Mouse (Mus musculus) skeletal muscle tissue, adult 2 months (tissue): ENCODE measurements around the gene Plcg2.

Experiments
- DNase-seq: peaks from one replicate; pipeline ENCODE4 v3.0.0-alpha.2; 2012; ENCODE audit warnings: low read depth, low spot score

Plcg2 gene

DNA sequence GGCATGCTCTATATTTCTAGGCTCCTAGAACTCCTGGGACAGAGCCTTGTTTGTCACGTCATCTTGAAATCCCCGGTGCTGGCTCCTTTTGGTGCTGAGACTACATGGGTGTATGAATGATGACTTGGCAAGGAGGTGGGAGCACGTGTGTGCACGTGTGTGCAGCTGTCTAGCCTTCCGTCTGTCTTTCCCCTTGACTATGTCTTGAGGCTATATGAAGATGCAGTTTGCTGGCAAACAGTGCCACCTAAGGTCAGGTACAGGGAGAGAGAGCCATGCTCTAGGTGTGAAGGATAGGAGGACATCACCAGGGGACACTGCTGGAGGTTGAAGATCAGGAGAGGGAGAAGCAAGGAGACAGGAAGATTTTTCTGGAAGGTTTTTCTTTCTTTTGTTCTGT is 49.9 kb downstream of the Plcg2 start:
- no peak for DNase-seq

DNA sequence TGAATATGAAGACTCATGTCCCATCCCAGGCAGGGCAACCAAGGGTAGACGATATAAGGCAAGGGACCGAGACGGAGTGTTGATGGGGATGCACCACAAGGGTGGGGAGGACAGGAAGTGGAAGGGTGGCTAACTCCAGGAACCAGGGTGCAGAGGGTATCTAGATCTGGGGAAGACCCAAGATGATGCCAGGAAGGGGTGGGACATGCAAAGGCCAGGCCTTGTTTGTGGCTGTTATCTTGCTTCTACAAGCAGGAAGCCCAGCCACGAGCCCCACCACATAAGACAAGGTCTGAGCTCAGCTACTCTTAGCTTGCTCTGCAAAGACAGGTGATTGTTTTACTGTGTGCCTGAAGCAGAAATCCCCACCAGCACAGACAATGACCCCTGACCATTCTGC is 50.4 kb downstream of the Plcg2 start:
- peak; percentile 13 for DNase-seq

DNA sequence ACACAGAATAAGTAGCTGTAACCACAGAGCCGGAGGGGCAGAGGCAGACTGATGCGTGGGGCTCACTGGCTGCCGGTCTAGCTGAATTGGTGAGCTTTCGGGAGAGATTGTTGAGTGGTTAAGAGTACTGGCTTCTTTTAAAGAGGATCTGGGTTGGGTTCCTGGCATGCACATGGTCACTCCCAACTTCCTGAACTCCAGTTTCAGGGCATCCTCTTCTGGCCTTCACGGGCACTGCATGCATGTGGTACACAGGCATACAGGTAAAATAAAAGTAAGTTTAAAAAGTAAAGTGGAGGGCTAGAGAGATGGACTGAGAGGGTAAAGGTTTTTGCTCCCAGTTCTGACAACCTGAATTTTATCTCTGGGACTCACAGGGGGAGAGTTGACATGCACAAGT is 52.4 kb downstream of the Plcg2 start:
- no peak for DNase-seq

DNA sequence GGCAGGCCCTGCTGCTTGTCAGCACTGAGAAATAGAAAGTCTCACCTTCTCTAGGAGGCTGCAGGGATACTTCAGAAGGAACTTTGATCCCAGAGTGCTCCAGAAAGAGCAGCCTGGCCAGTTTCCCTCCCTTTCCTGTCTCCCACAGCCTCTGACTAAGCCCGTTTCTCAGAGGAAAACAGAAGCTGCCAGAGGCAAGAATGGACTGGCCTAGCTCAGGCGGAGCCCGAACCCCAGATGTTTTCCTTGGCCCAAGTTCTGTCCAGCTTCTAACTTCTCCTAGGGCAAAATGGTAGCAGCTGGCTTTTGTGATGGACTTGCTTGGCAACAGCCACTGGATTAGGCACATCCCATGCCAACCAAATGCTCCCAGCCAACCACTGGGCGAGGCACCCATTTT is 62.9 kb downstream of the Plcg2 start:
- DNase-seq, result no peak

DNA sequence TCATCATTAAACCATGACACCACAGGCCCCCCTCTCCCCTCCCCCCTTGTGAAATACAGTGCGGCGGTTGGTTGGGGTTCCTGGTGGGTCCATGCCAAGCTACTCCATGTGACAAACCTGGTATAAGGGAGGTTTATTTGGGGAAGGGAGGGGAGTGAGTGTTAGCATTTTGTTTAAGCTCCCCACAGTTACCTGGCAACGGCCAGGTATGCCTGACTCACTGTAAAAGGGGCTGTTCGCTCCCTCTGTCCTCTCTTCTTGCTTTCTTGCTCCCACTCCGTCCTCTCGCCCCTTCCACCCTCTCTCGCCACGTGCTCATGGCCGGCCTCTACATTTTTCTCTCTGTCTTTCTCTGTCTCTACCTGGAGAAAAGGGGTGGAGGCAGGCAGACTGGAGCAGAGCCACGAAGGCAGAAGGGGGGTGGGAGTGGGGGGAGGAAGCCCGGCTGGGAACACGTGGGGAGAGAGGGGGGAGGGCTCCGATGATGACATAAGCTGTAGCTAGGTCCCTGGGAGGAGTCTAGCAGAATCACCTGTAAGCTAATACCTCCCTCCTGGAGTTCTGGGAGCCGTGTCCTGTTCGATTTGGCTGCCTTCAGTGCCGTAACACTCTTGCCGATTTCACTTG is 63.8 kb downstream of the Plcg2 start:
- no peak for DNase-seq

DNA sequence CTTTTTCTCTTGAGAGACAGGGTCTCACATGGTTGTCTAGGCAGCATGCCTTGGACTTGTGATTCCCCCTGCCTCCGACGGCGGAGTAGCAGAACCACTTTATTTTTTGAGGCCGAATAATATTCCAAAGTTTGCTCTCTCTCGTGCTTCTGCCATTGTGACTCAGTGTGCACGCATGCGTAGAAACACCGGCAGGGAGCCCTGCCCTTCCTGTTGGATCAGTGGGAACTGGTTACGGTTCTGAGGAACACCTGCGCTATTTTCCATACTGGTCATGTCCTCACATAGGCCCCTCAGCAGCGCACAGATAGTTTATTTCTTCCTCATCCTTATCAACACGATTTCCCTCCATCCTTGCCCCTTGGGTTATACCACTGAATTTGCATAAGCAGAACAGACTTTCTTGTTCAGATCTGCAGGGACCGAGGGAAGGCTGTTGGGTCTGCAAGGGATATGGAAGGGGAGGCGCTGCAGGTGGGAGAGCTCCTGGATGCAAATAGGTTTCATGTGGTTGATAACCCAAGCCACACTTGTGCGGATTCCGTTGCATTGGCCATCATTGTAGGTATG is 64.4 kb downstream of the Plcg2 start:
- DNase-seq, result no peak

DNA sequence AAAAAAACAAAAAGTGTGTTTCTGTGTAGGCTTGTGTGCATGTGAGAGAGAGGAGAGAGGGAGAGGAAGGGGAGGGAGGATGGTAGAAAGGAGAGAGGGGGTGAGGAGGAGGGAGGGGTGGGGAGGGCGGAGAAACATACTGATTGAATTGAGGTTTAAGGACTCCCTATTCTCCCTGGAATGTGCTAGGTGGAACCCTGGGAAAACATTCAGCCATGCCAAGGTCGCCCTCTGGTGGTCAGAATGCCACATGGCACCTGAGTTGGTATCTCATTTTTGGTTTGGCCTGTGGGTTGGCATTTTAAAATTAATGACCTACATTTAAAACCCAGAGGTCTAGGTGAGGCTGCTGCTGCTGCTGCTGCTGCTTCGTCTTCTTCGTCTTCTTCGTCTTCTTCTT is 71.3 kb downstream of the Plcg2 start:
- DNase-seq, result no peak

DNA sequence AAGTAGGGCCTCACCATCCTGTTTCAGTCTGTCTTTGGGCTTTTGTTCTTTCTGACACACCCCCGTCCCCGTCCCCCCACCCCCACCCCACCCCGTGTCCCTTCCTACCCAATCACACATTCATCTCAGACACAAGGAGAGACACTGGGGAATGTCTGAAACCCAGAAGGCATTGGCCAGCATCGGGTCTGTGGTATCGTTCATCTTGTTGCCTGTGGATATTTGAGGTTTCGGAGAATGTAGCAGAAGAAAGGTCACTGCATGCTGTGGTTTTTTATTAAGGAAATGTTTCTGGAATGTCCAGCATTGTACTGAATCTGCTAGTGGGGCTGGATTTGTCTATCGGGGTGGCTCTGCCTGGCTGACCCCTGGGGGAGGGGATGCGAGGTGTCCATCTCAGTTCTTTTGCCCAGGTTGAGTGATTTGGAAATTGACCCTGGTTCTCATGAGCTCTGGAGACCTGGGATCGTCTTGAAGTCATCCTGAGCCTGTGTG is 78.2 kb downstream of the Plcg2 start:
- no peak for DNase-seq

DNA sequence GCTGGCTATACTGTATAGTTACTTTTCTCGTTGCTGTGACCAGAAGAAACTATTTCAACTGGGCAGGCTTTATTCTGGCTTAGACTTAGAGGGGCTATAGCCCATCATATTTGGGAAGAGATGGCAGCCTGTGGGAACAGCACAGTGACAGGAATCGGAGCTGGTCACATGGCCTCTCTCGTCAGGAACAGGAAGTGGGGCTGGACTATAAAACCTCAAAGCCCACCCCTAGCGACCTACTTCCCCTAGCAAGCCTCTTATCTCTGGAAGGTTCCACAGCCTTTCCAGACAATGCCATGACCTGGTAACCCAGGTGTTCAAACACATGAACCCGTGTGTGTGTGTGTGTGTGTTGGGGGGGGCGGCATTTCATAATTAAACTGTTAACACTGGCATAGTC is 79.0 kb downstream of the Plcg2 start:
- DNase-seq, result no peak

DNA sequence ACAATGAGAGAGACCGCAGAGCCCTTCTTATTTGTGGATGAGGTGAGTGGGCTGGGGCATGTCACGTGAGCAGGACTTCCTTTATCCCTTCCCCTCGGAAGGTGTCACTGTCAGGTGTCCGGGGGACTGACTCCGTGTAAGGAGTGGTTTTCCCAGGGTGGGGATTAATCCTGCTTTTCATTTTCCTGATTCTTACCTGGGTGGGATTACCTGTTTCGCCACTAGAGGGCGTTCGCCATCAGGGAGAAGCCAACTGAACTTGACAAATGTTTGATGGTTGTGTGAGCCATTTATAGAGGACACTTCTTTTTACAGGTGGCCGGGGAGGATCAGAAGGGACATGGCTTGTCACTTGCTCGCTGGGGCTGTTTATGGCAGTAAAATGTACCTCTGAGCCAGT is 79.8 kb downstream of the Plcg2 start:
- DNase-seq, result no peak

DNA sequence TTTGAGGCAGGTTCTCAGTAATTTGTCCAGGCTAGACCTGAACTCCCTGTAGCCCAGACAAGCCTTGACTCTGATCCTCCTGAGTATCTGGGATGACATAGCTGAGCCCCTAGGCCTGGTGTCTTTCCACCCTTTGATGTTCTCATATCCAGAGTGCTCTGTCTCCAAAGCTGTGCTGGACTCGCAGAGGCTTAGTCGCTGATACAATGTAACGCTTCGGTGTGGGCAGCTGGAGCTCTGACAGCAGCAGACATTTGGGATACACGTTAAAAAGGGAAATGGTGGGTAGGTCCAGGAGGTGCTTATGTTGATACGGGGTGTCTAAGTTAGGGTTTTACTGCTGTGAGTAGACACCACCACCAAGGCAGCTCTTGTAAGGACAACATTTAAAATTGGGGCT is 80.8 kb downstream of the Plcg2 start:
- no peak for DNase-seq

DNA sequence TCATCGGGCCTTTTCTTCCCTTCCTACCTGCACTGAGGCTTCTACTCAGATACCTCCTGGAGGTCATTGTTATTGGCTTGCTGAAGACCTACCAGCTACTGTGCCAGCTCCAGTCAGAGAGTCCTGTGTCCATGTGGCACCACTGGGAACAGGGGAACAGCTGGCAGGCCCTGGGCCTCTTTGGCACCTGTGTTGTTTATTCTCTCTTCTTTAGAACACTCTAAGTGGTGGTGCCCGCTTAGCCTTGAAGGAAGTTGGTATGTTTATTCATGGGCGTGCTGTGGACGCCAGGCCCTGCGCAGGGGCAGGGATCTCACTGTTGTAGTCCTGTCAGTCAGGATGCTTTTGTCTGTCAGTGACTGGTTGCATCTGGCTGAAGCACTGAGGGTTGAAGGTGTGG is 95.8 kb downstream of the Plcg2 start:
- DNase-seq, result no peak

DNA sequence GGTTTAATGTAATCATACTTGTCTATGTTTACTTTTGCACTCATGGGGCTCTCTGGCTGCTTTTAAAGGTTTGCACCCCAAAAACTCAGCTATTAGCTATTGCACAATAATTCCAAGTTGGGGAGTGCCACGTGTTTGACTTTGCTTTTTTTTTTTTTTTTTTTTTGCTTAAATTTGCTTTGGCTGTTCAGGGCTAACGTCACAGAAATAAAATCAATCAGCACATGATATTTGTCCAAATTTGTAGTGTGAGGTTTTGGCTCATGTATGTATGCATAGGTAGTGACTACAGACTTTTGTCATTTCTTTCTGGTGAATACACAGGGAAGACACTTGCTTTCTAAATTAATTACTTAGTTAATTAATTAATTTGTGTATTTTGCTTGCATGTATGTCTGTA is 96.9 kb downstream of the Plcg2 start:
- no peak for DNase-seq

DNA sequence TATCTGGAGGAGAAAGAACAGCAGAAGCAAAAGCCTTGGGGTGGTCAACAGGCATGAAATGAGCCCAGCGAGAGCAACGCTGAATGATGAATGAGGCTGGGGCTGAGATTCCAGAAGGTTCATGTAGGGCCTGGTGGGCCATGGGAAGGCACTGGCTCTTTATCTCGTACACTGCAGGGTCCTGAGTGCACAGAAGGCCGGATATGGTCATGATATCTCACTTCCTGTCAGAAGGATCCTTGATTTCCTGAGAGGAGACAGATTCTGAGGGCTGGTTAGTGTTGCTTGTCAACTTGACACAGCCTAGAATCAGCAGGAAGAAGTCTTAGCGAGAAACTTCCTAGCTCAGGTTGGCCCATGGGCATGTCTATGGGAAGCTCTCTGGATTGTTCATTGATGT is 98.7 kb downstream of the Plcg2 start:
- DNase-seq, result no peak

DNA sequence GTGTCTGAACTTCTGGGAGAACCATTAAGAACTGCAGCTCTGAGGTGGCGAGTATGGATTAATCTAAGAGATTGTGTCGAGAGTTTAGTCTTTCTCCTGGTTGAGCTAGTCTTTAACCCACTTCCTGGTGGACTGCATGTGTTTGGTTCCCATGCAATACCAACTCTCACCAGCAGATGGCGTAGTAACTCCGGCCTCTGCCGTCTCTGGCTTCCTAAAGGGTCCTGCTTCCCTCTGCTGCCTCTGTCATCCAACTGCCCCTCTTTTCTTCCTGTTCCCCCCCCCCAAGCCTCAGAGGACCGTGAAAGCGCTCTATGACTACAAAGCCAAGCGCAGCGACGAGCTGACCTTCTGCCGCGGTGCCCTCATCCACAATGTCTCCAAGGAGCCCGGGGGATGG is 102.7 kb downstream of the Plcg2 start:
- DNase-seq, result no peak

DNA sequence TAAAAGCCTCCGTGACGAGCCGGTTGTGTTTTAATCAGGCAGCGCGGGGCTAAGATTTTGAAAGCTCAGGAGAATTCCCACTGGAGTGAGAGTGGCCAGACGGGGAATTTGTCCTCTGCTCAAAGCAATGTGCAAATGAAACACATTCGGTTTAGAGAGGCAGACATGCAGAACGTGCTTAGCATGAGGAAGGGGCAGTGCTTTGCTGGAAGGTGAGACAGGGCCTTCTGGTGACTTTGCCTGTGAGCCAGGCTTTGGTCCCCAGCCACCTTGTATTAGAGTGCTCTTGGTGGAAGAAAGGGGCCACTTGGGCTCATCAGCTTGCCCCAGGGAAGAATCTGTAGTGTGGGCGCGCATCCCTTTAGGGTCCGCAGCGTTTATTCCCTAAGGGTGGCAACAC is 106.0 kb downstream of the Plcg2 start:
- DNase-seq, result no peak

DNA sequence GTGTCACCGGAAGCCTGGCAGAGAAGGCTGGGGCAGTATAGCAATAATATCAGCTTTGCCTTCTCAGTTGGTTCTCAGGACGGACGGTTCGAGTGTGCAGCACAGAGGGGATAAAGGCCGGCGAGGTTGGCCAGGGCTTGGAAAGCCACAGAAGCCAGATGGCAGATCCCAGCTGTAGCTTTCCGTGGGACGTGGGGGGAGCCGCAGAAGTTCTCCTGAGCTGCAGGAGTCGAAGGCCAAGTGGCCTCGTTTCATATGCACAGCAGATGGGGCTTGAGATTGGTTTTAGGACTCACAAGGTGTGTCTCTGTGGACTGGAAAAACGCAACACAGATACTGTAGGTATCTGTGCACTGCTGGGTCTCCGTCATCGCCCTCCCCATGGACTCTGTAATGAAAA is 106.6 kb downstream of the Plcg2 start:
- no peak for DNase-seq

DNA sequence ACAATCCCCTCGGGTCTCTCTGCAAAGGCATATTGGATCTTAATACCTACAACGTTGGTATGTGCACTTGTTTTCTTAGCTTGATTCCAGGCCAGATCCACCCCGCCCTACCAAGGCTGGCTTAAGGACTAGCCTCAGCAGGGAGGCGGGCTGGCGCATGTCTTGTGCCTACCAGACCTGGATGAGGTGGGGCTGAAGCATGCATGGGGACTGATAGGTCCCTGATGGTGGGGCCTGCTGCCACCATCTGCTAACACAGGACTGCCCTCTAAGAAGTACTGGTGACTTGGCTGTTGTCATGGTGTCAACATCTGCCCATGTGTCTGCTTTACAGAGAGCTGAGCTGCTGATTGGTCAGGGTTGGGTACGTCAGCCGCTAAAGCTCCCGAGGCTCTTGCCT is 107.1 kb downstream of the Plcg2 start:
- no peak for DNase-seq

DNA sequence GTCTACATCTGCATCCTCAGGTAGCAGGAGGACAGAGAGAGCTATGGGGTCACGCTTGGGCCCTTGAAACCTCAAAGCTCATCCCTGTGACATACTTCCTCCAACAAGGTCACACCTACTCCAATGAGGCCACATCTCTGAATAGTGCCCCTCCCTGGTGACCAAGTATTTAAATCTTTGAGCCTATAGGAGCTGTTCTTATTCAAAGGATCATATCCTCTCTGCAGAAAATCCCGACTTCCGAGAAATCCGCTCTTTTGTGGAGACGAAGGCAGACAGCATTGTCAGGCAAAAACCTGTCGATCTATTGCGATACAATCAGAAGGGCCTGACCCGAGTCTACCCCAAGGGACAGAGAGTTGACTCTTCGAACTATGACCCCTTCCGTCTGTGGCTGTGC is 112.4 kb downstream of the Plcg2 start:
- no peak for DNase-seq

DNA sequence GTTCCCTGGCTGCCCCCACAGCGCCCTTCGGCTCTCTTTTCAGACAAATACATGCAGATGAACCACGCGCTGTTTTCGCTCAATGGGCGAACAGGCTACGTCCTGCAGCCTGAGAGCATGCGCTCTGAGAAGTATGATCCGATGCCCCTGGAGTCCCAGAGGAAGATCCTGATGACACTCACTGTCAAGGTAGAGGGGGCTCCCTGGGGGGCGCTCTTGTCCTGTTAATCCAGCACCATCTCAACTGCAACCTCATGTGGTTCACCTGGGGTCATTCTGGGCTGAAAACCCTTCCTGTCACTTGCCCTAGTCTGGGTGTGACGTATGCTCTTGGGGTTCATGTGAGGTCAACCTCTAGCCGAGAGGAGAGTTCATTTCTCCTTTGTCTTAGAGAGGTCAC is 114.8 kb downstream of the Plcg2 start:
- no peak for DNase-seq

DNA sequence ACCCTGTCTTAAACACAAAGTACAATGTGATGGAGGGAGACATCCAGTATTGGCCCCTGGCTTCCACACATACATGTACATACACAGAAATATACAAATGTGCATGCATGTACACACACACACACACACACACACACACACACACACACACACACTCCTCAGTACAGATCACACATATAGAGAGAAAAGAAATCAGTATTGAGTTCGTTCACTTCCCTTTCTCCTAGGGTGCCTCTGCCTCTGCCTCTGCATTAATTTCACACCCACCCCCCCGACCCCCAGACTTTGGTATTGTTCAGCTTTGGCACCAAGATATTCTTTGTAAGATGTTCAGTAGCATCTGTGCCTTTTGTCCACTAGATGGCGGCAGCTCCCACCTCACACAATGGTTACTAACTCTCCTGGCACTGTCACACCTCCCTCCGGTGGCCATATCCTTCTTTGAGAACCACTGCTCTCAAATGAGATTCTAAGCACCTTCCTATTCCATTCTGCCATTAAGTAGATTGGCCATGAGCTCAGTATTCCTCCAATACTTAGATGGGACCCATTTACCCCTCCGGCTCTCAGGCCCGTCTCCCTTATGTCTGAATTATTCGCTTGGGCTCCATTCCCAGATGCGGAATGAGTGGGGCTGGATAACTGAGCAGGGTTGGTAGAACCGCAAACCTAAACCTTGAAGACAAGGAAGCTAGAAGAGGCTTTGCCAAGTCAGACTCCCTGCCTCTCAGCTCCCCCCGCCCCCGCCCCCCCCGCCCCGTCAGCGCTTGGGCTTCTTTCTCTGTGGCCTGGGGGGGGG is 128.1 kb downstream of the Plcg2 start:
- peak; percentile 4 for DNase-seq

DNA sequence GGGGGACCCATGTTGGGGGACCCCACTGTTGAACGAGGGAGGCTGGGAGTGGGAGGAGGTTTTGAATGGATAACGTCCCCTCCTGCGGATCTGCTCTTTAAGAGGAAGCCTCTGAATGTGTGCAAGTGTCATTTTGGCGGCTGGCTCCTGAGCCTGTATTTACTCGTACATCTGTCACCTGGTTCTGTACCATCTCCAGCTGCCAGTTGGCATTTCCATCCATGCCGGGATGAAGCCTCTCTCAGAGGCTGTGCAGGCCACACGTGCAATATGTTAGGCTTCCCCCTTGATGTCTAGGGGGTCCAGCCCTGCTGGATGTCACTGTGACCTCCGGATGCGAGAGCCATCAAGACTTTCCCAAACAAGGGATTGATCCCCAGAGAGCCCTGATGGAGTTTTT is 129.0 kb downstream of the Plcg2 start:
- no peak for DNase-seq

DNA sequence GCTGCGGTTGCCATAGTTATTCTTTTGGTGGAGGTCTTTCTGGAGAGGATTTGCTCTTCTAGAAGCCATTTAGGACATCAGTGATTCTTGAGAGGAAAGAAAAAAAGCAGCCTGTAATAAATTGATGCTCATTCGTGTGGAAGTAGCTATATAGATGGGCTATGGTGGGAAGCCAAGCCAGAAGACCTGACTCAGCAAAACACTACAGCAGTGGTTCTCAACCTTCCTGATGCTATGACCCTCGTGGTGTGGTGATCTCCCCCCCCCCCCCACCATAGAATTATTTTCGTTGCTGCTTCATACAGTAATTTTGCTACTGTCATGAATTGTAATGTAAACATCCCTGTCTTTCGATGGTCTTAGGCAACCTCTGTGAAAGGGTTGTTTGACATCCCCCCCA is 134.4 kb downstream of the Plcg2 start:
- no peak for DNase-seq
